Comparison of ENCODE assay signal across 18 mouse cellular contexts in genomic region chr19:34685530-34685929, GRCm38 (mm10). TPM values are rescaled to one million over a fixed set of nuclear protein-coding genes. Genes with fewer than 3 reads are reported as not detected.
"Had no signal": no experiment of that assay in that cellular context is flagged by ENCODE, and none has a peak within 500 bp of the region (broad histone marks: within the 10 kb centered on the region; RNA-seq: fewer than 3 reads in every experiment).

No protein-coding gene starts in this region.

- H3K27me3 ChIP-seq: heart, embryonic 12.5 days; heart, embryonic 13.5 days; heart, embryonic 15.5 days; hindbrain, embryonic 12.5 days; hindbrain, embryonic 13.5 days; hindbrain, embryonic 15.5 days; intestine, embryonic 15.5 days; kidney, embryonic 15.5 days had no signal

- H3K9me3 ChIP-seq: heart, embryonic 10.5 days; heart, embryonic 12.5 days; heart, embryonic 13.5 days; heart, embryonic 15.5 days; hindbrain, embryonic 10.5 days; hindbrain, embryonic 12.5 days; hindbrain, embryonic 13.5 days; hindbrain, embryonic 15.5 days; intestine, embryonic 15.5 days; kidney, embryonic 15.5 days had no signal

- H3K4me1 ChIP-seq: heart, embryonic 10.5 days; heart, embryonic 12.5 days; heart, embryonic 15.5 days; hindbrain, embryonic 10.5 days; hindbrain, embryonic 12.5 days; hindbrain, embryonic 13.5 days; hindbrain, embryonic 15.5 days; intestine, embryonic 15.5 days; kidney, embryonic 15.5 days had no signal

- H3K4me2 ChIP-seq: heart, embryonic 11.5 days; heart, embryonic 12.5 days; heart, embryonic 13.5 days; heart, embryonic 15.5 days; hindbrain, embryonic 12.5 days; hindbrain, embryonic 13.5 days; hindbrain, embryonic 14.5 days; hindbrain, embryonic 15.5 days; intestine, embryonic 15.5 days; kidney, embryonic 15.5 days had no signal

- ATAC-seq: hindbrain, postnatal 0 days; inflammation-experienced regulatory T-cells, adult 6 months had no signal

- H3K36me3 ChIP-seq: heart, embryonic 10.5 days; heart, embryonic 12.5 days; heart, embryonic 13.5 days; heart, embryonic 15.5 days; hindbrain, embryonic 10.5 days; hindbrain, embryonic 12.5 days; hindbrain, embryonic 13.5 days; hindbrain, embryonic 15.5 days; intestine, embryonic 15.5 days; kidney, embryonic 15.5 days had no signal

- H3K9ac ChIP-seq: heart, embryonic 12.5 days; heart, embryonic 13.5 days; heart, embryonic 15.5 days; hindbrain, embryonic 12.5 days; hindbrain, embryonic 13.5 days; hindbrain, embryonic 14.5 days; hindbrain, embryonic 15.5 days; intestine, embryonic 15.5 days; kidney, embryonic 15.5 days had no signal

- H3K4me3 ChIP-seq: heart, adult 2 months; heart, embryonic 10.5 days; heart, embryonic 12.5 days; heart, embryonic 13.5 days; heart, embryonic 15.5 days; hindbrain, embryonic 10.5 days; hindbrain, embryonic 12.5 days; hindbrain, embryonic 13.5 days; hindbrain, embryonic 15.5 days; intestine, embryonic 15.5 days; kidney, embryonic 15.5 days; layer of hippocampus, adult 2 months had no signal

- H3K27ac ChIP-seq: heart, adult 2 months; heart, embryonic 10.5 days; heart, embryonic 13.5 days; heart, embryonic 15.5 days; hindbrain, embryonic 10.5 days; hindbrain, embryonic 12.5 days; hindbrain, embryonic 13.5 days; hindbrain, embryonic 14.5 days; hindbrain, embryonic 15.5 days; hindbrain, postnatal 0 days; intestine, embryonic 15.5 days; kidney, embryonic 15.5 days; kidney, postnatal 0 days; layer of hippocampus, adult 2 months had no signal

RNA-seq across cellular contexts. Expression of gene Ifit1, which starts 44.9 kb away (rescaled TPM):
- total RNA-seq: layer of hippocampus, postnatal 14 days had no signal
